Mouse (Mus musculus) stomach, postnatal 0 days (tissue): ENCODE results near the gene Frmd4b. TPM values are rescaled to one million over a fixed set of nuclear protein-coding genes. Genes with fewer than 3 reads are reported as not detected.

Experiments used
- ATAC-seq: fragments of 200-750 bp; cut with Nextera tagmentation; 2 replicates; pipeline ENCODE4 v1.8.0; 2017; ENCODE audit not compliant: low FRiP score, low TSS enrichment
- DNase-seq: peaks from one replicate; pipeline ENCODE4 v3.0.0-alpha.2; 2016; ENCODE audit warnings: low spot score
- H3K27ac ChIP-seq: fragments of 300-500 bp; sonication (generic); replicated peaks from 2 replicates; pipeline ENCODE4 v1.5.1; 2014; ENCODE audit warnings: mild to moderate bottlenecking, control low read depth
- H3K27me3 ChIP-seq: fragments of 300-500 bp; sonication (generic); 2 replicates; pipeline ENCODE4 v1.6.1; 2014; ENCODE audit warnings: low read length; ENCODE audit not compliant: control insufficient read depth, insufficient read depth
- H3K36me3 ChIP-seq: fragments of 300-500 bp; sonication (generic); 2 replicates; pipeline ENCODE4 v1.6.1; 2014; ENCODE audit warnings: low read length, mixed read lengths; ENCODE audit not compliant: control insufficient read depth, insufficient read depth
- H3K4me1 ChIP-seq: fragments of 300-500 bp; sonication (generic); replicated peaks from 2 replicates; pipeline ENCODE4 v1.6.1; 2014; ENCODE audit warnings: antibody characterized with exemption; ENCODE audit not compliant: control insufficient read depth, insufficient read depth
- H3K4me2 ChIP-seq: fragments of 300-500 bp; sonication (generic); replicated peaks from 2 replicates; pipeline ENCODE4 v1.6.1; 2014; ENCODE audit warnings: low read depth, mild to moderate bottlenecking, control low read depth, moderate library complexity
- H3K4me3 ChIP-seq: fragments of 300-500 bp; sonication (generic); 2 replicates; pipeline ENCODE4 v1.5.1; 2014; ENCODE audit warnings: low read depth, low read length, control low read depth
- H3K9ac ChIP-seq: fragments of 300-500 bp; sonication (generic); 2 replicates; pipeline ENCODE4 v1.6.1; 2014; ENCODE audit warnings: mild to moderate bottlenecking, low read length, control low read depth, mixed read lengths
- H3K9me3 ChIP-seq: fragments of 300-500 bp; sonication (generic); 2 replicates; pipeline ENCODE4 v1.6.1; 2016; ENCODE audit warnings: low read length; ENCODE audit not compliant: control insufficient read depth
- CTCF ChIP-seq: IDR thresholded peaks from 2 replicates; pipeline ENCODE4 v1.5.1; 2016; ENCODE audit warnings: antibody characterized with exemption, low read depth, mild to moderate bottlenecking, moderate library complexity
- EP300 ChIP-seq: optimal IDR thresholded peaks from 2 replicates; pipeline ENCODE3; 2016; ENCODE audit warnings: antibody characterized with exemption
- WGBS: fragments of 180-500 bp; shearing (Covaris S2); extraction: QIAGEN DNeasy Blood & Tissue Kit; methylation state at CpG from one replicate; pipeline ENCODE4 v1.1.7; 2014; 5-methylcytosine and 5-hydroxymethylcytosine counted together
- polyA plus RNA-seq: library from polyadenylated mRNA; unstranded; fragments of >200 nt; fragmentation: Nextera tagmentation; extraction: Ambion mirVana; gene quantifications from 2 replicates; pipeline ENCODE4 v1.2.1, GENCODE M21; 2015

Gene Frmd4b
- polyA plus RNA-seq, 1 experiment from 2014 or later, result 11.2 TPM

GRCm38 (mm10) chr6:97396957-97397354, 220.4 kb downstream of the Frmd4b start:
- Histone ChIP-seq H3K36me3 (no peaks in the 10 kb centered on the region), H3K4me1 (0 out of 2 replicates have a peak, but pooled peaks cover 8% of the 10 kb centered on the region), H3K27me3 (no peaks in the 10 kb centered on the region), H3K4me3 (no peak overlapping the region), H3K9me3 (no peaks in the 10 kb centered on the region), H3K9ac (no peak overlapping the region), H3K27ac (no peak overlapping the region), H3K4me2 (no peak overlapping the region)
- WGBS, result 73% methylated on average over 3 of the region's 3 CpGs
- DNase-seq (no peak), ATAC-seq (no peak)
- TF ChIP-seq EP300 (no peak), CTCF (no peak)

GRCm38 (mm10) chr6:97396351-97396956, 220.9 kb downstream of the Frmd4b start:
- Histone ChIP-seq H3K27ac (0 out of 2 replicates have a peak overlapping the region, but pooled peaks have one; percentile 13), H3K4me3 (no peak overlapping the region), H3K4me2 (no peak overlapping the region), H3K9ac (no peak overlapping the region), H3K4me1 (0 out of 2 replicates have a peak, but pooled peaks cover 8% of the 10 kb centered on the region), H3K9me3 (no peaks in the 10 kb centered on the region), H3K27me3 (no peaks in the 10 kb centered on the region), H3K36me3 (no peaks in the 10 kb centered on the region)
- TF ChIP-seq EP300, result no peak
- TF ChIP-seq CTCF, result no peak
- WGBS, result 38% methylated on average over 9 of the region's 9 CpGs
- DNase-seq, result peak; percentile 36
- peak; percentile 58 for ATAC-seq

GRCm38 (mm10) chr6:97395477-97396350, 221.6 kb downstream of the Frmd4b start:
- H3K27me3 ChIP-seq, result no peaks in the 10 kb centered on the region
- H3K36me3 ChIP-seq, result no peaks in the 10 kb centered on the region
- H3K27ac ChIP-seq, result peak overlapping the region; percentile 50; the same call in 1 of the 2 replicates
- H3K4me1 ChIP-seq, result 0 out of 2 replicates have a peak, but pooled peaks cover 8% of the 10 kb centered on the region
- peak overlapping the region; percentile 31 for H3K4me2 ChIP-seq
- H3K4me3 ChIP-seq, result no peak overlapping the region
- WGBS, result 32% methylated on average over 17 of the region's 17 CpGs
- no peak overlapping the region for H3K9ac ChIP-seq
- DNase-seq (peak; percentile 69), ATAC-seq (peak; percentile 79)
- TF ChIP-seq CTCF, result no peak
- no peak for TF ChIP-seq EP300
- no peaks in the 10 kb centered on the region for H3K9me3 ChIP-seq

GRCm38 (mm10) chr6:97394473-97395075, 222.8 kb downstream of the Frmd4b start:
- no peak for TF ChIP-seq EP300
- no peak for TF ChIP-seq CTCF
- no peaks in the 10 kb centered on the region for H3K27me3 ChIP-seq
- no peak overlapping the region for H3K4me3 ChIP-seq
- H3K4me2 ChIP-seq, result no peak overlapping the region
- H3K4me1 ChIP-seq, result 0 out of 2 replicates have a peak, but pooled peaks cover 8% of the 10 kb centered on the region
- H3K36me3 ChIP-seq, result no peaks in the 10 kb centered on the region
- DNase-seq (no peak), ATAC-seq (peak; percentile 3; the same call in 1 of the 2 replicates)
- H3K9me3 ChIP-seq, result no peaks in the 10 kb centered on the region
- WGBS, result 51% methylated on average over 12 of the region's 12 CpGs
- H3K9ac ChIP-seq, result no peak overlapping the region
- 0 out of 2 replicates have a peak overlapping the region, but pooled peaks have one; percentile 50 for H3K27ac ChIP-seq

- DNase-seq, result no peak
- no peaks in the 10 kb centered on the region for H3K36me3 ChIP-seq
- H3K27me3 ChIP-seq, result no peaks in the 10 kb centered on the region
- H3K27ac ChIP-seq, result no peak overlapping the region
- TF ChIP-seq CTCF (no peak), EP300 (no peak)
- no peak overlapping the region for H3K9ac ChIP-seq
- H3K4me3 ChIP-seq, result no peak overlapping the region
- no peaks in the 10 kb centered on the region for H3K9me3 ChIP-seq
- H3K4me1 ChIP-seq, result 0 out of 2 replicates have a peak, but pooled peaks cover 8% of the 10 kb centered on the region
- 93% methylated on average over 3 of the region's 3 CpGs for WGBS
- H3K4me2 ChIP-seq, result no peak overlapping the region
- ATAC-seq, result no peak
These were observed 224.4 kb downstream of the Frmd4b start for GRCm38 (mm10) chr6:97392912-97393311.
